Comparison of ENCODE assay signal across 16 mouse cellular contexts in genomic region chr8:114634151-114634550, GRCm38 (mm10).
"Had no signal": no experiment of that assay in that cellular context is flagged by ENCODE, and none has a peak within 500 bp of the region (broad histone marks: within the 10 kb centered on the region; RNA-seq: fewer than 3 reads in every experiment).

No protein-coding gene starts in this region.

- H3K36me3 ChIP-seq: limb, embryonic 13.5 days; liver, embryonic 12.5 days; liver, embryonic 15.5 days; lung, embryonic 15.5 days had no signal

- H3K27me3 ChIP-seq: liver, embryonic 12.5 days; liver, embryonic 15.5 days; lung, embryonic 15.5 days; megakaryocyte, embryonic 14.5 days had no signal

- ATAC-seq: liver, embryonic 12.5 days had no signal

- H3K9ac ChIP-seq: limb, embryonic 13.5 days; liver, embryonic 12.5 days; liver, embryonic 15.5 days; lung, embryonic 15.5 days had no signal

- H3K9me3 ChIP-seq: limb, embryonic 13.5 days; liver, embryonic 12.5 days; liver, embryonic 15.5 days; lung, embryonic 15.5 days had no signal

- H3K27ac ChIP-seq: limb, embryonic 13.5 days; liver, embryonic 12.5 days; liver, embryonic 15.5 days; lung, embryonic 15.5 days; stomach, postnatal 0 days had no signal

- H3K4me1 ChIP-seq: liver, embryonic 15.5 days; megakaryocyte, embryonic 14.5 days had no signal

- H3K4me2 ChIP-seq: limb, embryonic 13.5 days; liver, embryonic 12.5 days; liver, embryonic 15.5 days; lung, embryonic 15.5 days; midbrain, embryonic 11.5 days had no signal

- DNase-seq: left cerebral cortex, postnatal 4 days; liver; lung, adult 18-20 months; lung, postnatal 10 days; lung, postnatal 36 days; midbrain, embryonic 14.5 days; thymus, adult 2 months; thymus, postnatal 14 days; thymus, postnatal 4 days had no signal

- H3K4me3 ChIP-seq: limb, embryonic 13.5 days; liver, embryonic 12.5 days; liver, embryonic 15.5 days; lung, embryonic 15.5 days; megakaryocyte, embryonic 14.5 days had no signal
